Mouse (Mus musculus) ES-Bruce4 (cell line): ENCODE results near the gene Nectin4.
A peak's percentile ranks its signal among the peaks of the same experiment; 100 is the strongest.

ENCODE experiments used
- CTCF ChIP-seq: IDR thresholded peaks from one replicate; pipeline ENCODE4 v1.8.1; 2011; ENCODE audit warnings: low read depth, low read length
- POLR2A ChIP-seq: IDR thresholded peaks from one replicate; pipeline ENCODE4 v1.8.1; 2011; ENCODE audit warnings: low read length; ENCODE audit not compliant: insufficient read depth

GRCm38 (mm10) chr1:171387099-171387498 lies 17.2 kb downstream of the Nectin4 start:
- TF ChIP-seq POLR2A (no peak), CTCF (peak; percentile 67)
